Comparison of ENCODE assay signal across 7 mouse cellular contexts in the genomic region with DNA sequence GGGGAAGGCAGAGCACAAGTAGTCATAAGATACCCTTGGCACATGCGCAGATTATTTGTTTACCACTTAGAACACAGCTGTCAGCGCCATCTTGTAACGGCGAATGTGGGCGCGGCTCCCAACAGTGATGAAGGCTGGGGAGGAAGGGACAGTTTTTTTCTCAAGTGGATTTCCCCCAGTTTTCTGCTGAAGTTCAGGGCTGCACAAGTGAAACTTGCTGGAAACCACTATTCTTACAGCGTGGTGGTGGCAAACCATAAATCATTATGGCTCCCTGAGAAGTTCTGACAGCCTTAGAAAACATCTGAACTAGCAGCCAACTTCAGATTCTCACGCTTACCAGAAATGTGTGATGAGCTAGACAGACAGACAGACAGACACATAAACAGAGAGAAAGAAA. TPM values are rescaled to one million over a fixed set of nuclear protein-coding genes. Genes with fewer than 3 reads are reported as not detected.
"Had no signal": no experiment of that assay in that cellular context is flagged by ENCODE, and none has a peak within 500 bp of the region (broad histone marks: within the 10 kb centered on the region; RNA-seq: fewer than 3 reads in every experiment).

No protein-coding gene starts in this region.

RNA-seq across cellular contexts. Expression of gene Cxcr6, which starts 56.6 kb away (rescaled TPM):
- total RNA-seq: forebrain, postnatal 0 days; gastrocnemius, adult 8-10 months; gastrocnemius, postnatal 10 days; gastrocnemius, postnatal 25 days; gastrocnemius, postnatal 36 days; gastrocnemius, postnatal 4 days; granulocyte monocyte progenitor cell, adult 5-6 weeks had no signal
